Mouse (Mus musculus): ENCODE measurements around the gene Gabrr3. TPM values are rescaled to one million over a fixed set of nuclear protein-coding genes. Genes with fewer than 3 reads are reported as not detected.

Gabrr3 gene
- total and polyA plus RNA-seq, 3 experiments = not detected

DNA sequence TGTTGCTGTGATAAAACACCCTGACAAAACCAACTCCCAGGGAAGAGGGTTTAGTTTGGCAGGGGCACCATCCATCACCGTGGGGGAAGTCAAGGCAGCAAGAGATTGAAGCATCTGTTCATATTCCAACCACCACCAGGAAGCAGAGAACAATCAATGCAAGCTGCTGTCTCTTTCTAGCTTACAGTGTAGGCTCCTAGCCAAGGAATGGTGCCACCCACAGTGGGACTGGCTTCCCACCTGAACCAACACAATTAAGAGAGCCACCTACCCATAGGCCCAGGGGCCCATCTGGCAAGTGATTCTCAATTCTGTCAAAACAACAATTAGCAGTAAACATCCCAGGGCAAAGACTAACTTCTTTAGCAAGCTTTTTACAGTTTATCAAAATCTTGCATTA, 41.0 kb downstream of the Gabrr3 start:
- dilution Hi-C loops (cut with MboI; ENCODE audit: extremely low pct_ligation_motif_present, extremely low pct_unique_long_range_greater_than_20kb, low sequenced_read_pairs) (no loop called here), in situ Hi-C loops (cut with MboI; ENCODE audit: low pct_ligation_motif_present, low pct_unique_long_range_greater_than_20kb, low sequenced_read_pairs) (no loop called here)
- Histone ChIP-seq H3K9ac (ENCODE audit: insufficient read depth, low read depth) (no peak overlapping the region), H3K79me2 (replicated peaks; ENCODE audit: control insufficient read depth, extremely low read depth, insufficient read depth, poor library complexity, severe bottlenecking) (no peaks in the 10 kb centered on the region), H3K36me3 (replicated peaks in 1 of 2; ENCODE audit: control insufficient read depth in 1 of 2, insufficient read depth in 1 of 2, low read length in 1 of 2) (no peaks in the 10 kb centered on the region), H3K27ac (ENCODE audit: insufficient read depth, low read depth) (no peak overlapping the region), H3K27me3 (replicated peaks) (peaks cover 2% of the 10 kb centered on the region), H3K9me3 (replicated peaks; ENCODE audit: low read length) (no peaks in the 10 kb centered on the region), H3K4me1 (ENCODE audit: control insufficient read depth in 1 of 2, insufficient read depth in 2 of 2) (peaks cover 9 to 24% of the 10 kb centered on the region in 2 experiments), H3K4me3 (replicated peaks in 1 of 3; ENCODE audit: low read depth in 2 of 3, low read length in 2 of 3, poor library complexity in 1 of 3) (no peak overlapping the region), H3K4me2 (ENCODE audit: insufficient read depth, low read depth, poor library complexity, severe bottlenecking) (no peak overlapping the region)
- DNase-seq (ENCODE audit: extremely low read depth) = no peak
- TF ChIP-seq HCFC1 (IDR thresholded peaks at IDR 0.05; ENCODE audit: low read depth, low read length) = no peak
- no peak for TF ChIP-seq GABPA (IDR thresholded peaks at IDR 0.05; ENCODE audit: insufficient replicate concordance, low read depth, low read length)

DNA sequence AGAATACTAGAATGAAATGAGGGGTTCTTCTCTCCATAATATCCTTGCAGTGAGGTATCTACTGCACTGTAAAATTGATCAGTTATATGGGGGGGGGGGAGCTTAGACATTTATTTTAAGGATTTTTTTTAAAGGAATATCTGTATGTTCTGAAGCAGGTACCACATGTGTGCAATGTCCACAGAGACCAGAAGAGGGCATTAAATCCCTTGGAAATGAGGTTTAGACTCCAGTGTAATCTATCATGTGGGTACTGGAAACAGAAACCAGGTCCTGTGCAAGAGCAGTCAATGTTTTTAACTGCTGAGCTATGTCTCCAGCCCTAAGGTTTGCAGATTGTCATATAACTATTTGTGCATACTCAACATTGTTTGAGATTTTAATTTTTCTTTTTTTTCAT, 42.0 kb downstream of the Gabrr3 start:
- Histone ChIP-seq H3K79me2 (replicated peaks; ENCODE audit: control insufficient read depth, extremely low read depth, insufficient read depth, poor library complexity, severe bottlenecking) (no peaks in the 10 kb centered on the region), H3K27ac (ENCODE audit: insufficient read depth, low read depth) (no peak overlapping the region), H3K9ac (ENCODE audit: insufficient read depth, low read depth) (no peak overlapping the region), H3K36me3 (replicated peaks in 1 of 2; ENCODE audit: control insufficient read depth in 1 of 2, insufficient read depth in 1 of 2, low read length in 1 of 2) (no peaks in the 10 kb centered on the region), H3K4me2 (ENCODE audit: insufficient read depth, low read depth, poor library complexity, severe bottlenecking) (no peak overlapping the region), H3K4me1 (ENCODE audit: control insufficient read depth in 1 of 2, insufficient read depth in 2 of 2) (peaks cover 9 to 24% of the 10 kb centered on the region in 2 experiments), H3K9me3 (replicated peaks; ENCODE audit: low read length) (no peaks in the 10 kb centered on the region), H3K27me3 (replicated peaks) (peaks cover 4% of the 10 kb centered on the region), H3K4me3 (replicated peaks in 1 of 3; ENCODE audit: low read depth in 2 of 3, low read length in 2 of 3, poor library complexity in 1 of 3) (no peak overlapping the region)
- TF ChIP-seq CTCF (conservative IDR thresholded peaks at IDR 0.05 in 1 of 2, IDR thresholded peaks at IDR 0.05 in 1 of 2; ENCODE audit: low read depth in 2 of 2, low read length in 2 of 2) = peak in 1 of 2 experiments; percentile 54; a peak in 2 of 4 replicates
- TF ChIP-seq SMC3 (IDR thresholded peaks at IDR 0.05; ENCODE audit: low read depth, low read length) = peak; percentile 38
- TF ChIP-seq RAD21 (IDR thresholded peaks at IDR 0.05; ENCODE audit: low read depth, low read length) = peak; percentile 56
- no peak for TF ChIP-seq POLR2AphosphoS2 (IDR thresholded peaks at IDR 0.05; ENCODE audit: low read depth, low read length)
- dilution Hi-C loops (cut with MboI; ENCODE audit: extremely low pct_ligation_motif_present, extremely low pct_unique_long_range_greater_than_20kb, low sequenced_read_pairs) (no loop called here), in situ Hi-C loops (cut with MboI; ENCODE audit: low pct_ligation_motif_present, low pct_unique_long_range_greater_than_20kb, low sequenced_read_pairs) (no loop called here)
- DNase-seq (ENCODE audit: extremely low read depth) = no peak

DNA sequence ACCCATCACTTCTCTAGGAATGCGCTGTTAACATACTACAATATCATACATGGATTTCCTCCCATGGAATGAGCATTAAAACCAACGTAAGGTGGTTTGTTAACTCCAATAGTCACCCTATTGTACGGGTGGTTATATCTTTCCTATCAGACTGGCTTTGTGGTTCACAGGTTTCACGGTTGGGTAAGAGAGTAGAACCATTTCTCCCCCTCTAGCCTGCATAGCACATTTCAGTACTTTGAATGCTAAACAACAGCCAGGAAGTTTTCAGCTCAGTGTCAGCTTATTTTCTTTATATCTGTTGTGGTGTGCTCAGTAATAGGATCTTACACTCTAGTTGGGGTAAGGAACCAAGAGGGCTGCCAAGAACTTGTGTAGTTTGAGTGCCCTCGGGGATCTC, 44.7 kb downstream of the Gabrr3 start:
- dilution Hi-C loops (cut with MboI; ENCODE audit: extremely low pct_ligation_motif_present, extremely low pct_unique_long_range_greater_than_20kb, low sequenced_read_pairs) (no loop called here), in situ Hi-C loops (cut with MboI; ENCODE audit: low pct_ligation_motif_present, low pct_unique_long_range_greater_than_20kb, low sequenced_read_pairs) (no loop called here)
- H3K4me3 ChIP-seq (replicated peaks in 1 of 3; ENCODE audit: low read depth in 2 of 3, low read length in 2 of 3, poor library complexity in 1 of 3) = no peak overlapping the region
- no peak overlapping the region for H3K9ac ChIP-seq (ENCODE audit: insufficient read depth, low read depth)
- peak overlapping the region; percentile 47 for H3K4me2 ChIP-seq (ENCODE audit: insufficient read depth, low read depth, poor library complexity, severe bottlenecking)
- peaks cover 4% of the 10 kb centered on the region for H3K27me3 ChIP-seq (replicated peaks)
- peaks cover 9 to 24% of the 10 kb centered on the region in 2 experiments for H3K4me1 ChIP-seq (ENCODE audit: control insufficient read depth in 1 of 2, insufficient read depth in 2 of 2)
- no peak overlapping the region for H3K27ac ChIP-seq (ENCODE audit: insufficient read depth, low read depth)
- H3K9me3 ChIP-seq (replicated peaks; ENCODE audit: low read length) = no peaks in the 10 kb centered on the region
- no peaks in the 10 kb centered on the region for H3K36me3 ChIP-seq (replicated peaks in 1 of 2; ENCODE audit: control insufficient read depth in 1 of 2, insufficient read depth in 1 of 2, low read length in 1 of 2)
- H3K79me2 ChIP-seq (replicated peaks; ENCODE audit: control insufficient read depth, extremely low read depth, insufficient read depth, poor library complexity, severe bottlenecking) = no peaks in the 10 kb centered on the region
- DNase-seq (ENCODE audit: extremely low read depth) = peak; percentile 68
- no peak for TF ChIP-seq NELFE (IDR thresholded peaks at IDR 0.05; ENCODE audit: low read depth, low read length)
- TF ChIP-seq JUND (conservative IDR thresholded peaks at IDR 0.05; ENCODE audit: low read depth, low read length) = no peak; the same call in 1 of the 2 replicates
- no peak for TF ChIP-seq PAX5 (IDR thresholded peaks at IDR 0.05; ENCODE audit: low read length)
- no peak for TF ChIP-seq UBTF (IDR thresholded peaks at IDR 0.05; ENCODE audit: low read depth, low read length)
- no peak for TF ChIP-seq USF2 (conservative IDR thresholded peaks at IDR 0.05; ENCODE audit: low read depth, low read length)
- no peak for TF ChIP-seq ZC3H11A (IDR thresholded peaks at IDR 0.05; ENCODE audit: low read depth, low read length)
- no peak for TF ChIP-seq HCFC1 (IDR thresholded peaks at IDR 0.05; ENCODE audit: low read depth, low read length)
- TF ChIP-seq MAFK (IDR thresholded peaks at IDR 0.05; ENCODE audit: insufficient replicate concordance, low read length) = peak; percentile 86
- TF ChIP-seq MAZ (IDR thresholded peaks at IDR 0.05; ENCODE audit: low read depth, low read length) = no peak
- peak; percentile 85 for TF ChIP-seq EP300 (IDR thresholded peaks at IDR 0.05; ENCODE audit: low read length)
- TF ChIP-seq POLR2A (IDR thresholded peaks at IDR 0.05; ENCODE audit: low read depth, low read length) = no peak
- no peak for TF ChIP-seq GABPA (IDR thresholded peaks at IDR 0.05; ENCODE audit: insufficient replicate concordance, low read depth, low read length)
- no peak for TF ChIP-seq USF1 (IDR thresholded peaks at IDR 0.05; ENCODE audit: low read depth, low read length)
- no peak for TF ChIP-seq SIN3A (IDR thresholded peaks at IDR 0.05; ENCODE audit: low read length)
- 0 out of 2 replicates have a peak, but pooled peaks have one; percentile 10 for TF ChIP-seq ZNF384 (IDR thresholded peaks at IDR 0.05; ENCODE audit: low read depth, low read length)
- peak; percentile 85 for TF ChIP-seq IRF4 (IDR thresholded peaks at IDR 0.05; ENCODE audit: low read depth, low read length)
- no peak for TF ChIP-seq KAT2A (IDR thresholded peaks at IDR 0.05; ENCODE audit: insufficient replicate concordance, low read length)
- TF ChIP-seq RCOR1 (conservative IDR thresholded peaks at IDR 0.05; ENCODE audit: low read depth, low read length) = no peak
- no peak for TF ChIP-seq ZKSCAN1 (IDR thresholded peaks at IDR 0.05; ENCODE audit: borderline replicate concordance, low read depth, low read length)
- TF ChIP-seq MXI1 (IDR thresholded peaks at IDR 0.05; ENCODE audit: low read depth, low read length) = no peak
- no peak for TF ChIP-seq NRF1 (IDR thresholded peaks at IDR 0.05; ENCODE audit: low read depth, low read length)
- peak; percentile 77 for TF ChIP-seq BHLHE40 (IDR thresholded peaks at IDR 0.05; ENCODE audit: low read depth, low read length)
- TF ChIP-seq CHD2 (IDR thresholded peaks at IDR 0.05; ENCODE audit: low read length) = 0 out of 2 replicates have a peak, but pooled peaks have one; percentile 32

All from CH12.LX (cell line).